Mouse (Mus musculus) CH12.LX (cell line): ENCODE data around the gene Dnajc16.

Source experiments
- CTCF ChIP-seq, 2 experiments: IDR thresholded peaks in 1 of 2; conservative IDR thresholded peaks in 1 of 2; 2 replicates each; pipeline ENCODE4 v1.5.1; 2011 to 2012; ENCODE audit warnings: low read depth in 2 of 2, low read length in 2 of 2, improper control_type of control experiment in 1 of 2, inconsistent platforms in 1 of 2, mild to moderate bottlenecking in 1 of 2, moderate library complexity in 1 of 2
- EP300 ChIP-seq: IDR thresholded peaks from 2 replicates; pipeline ENCODE4 v1.6.1; 2011; ENCODE audit warnings: low read length, improper control_type of control experiment
- ETS1 ChIP-seq: conservative IDR thresholded peaks from 2 replicates; pipeline ENCODE4 v1.6.1; 2012; ENCODE audit warnings: low read depth, mild to moderate bottlenecking, inconsistent platforms, low read length, improper control_type of control experiment, moderate library complexity
- GABPA ChIP-seq: IDR thresholded peaks from 2 replicates; pipeline ENCODE4 v1.6.1; 2012; ENCODE audit warnings: low read depth, low read length, improper control_type of control experiment, inconsistent platforms; ENCODE audit not compliant: insufficient replicate concordance
- MAFK ChIP-seq: IDR thresholded peaks from 2 replicates; pipeline ENCODE4 v1.6.1; 2011; ENCODE audit warnings: low read length, improper control_type of control experiment; ENCODE audit not compliant: insufficient replicate concordance
- POLR2A ChIP-seq: IDR thresholded peaks from 2 replicates; pipeline ENCODE4 v1.6.1; 2011; ENCODE audit warnings: low read depth, mild to moderate bottlenecking, improper control_type of control experiment, low read length
- POLR2AphosphoS2 ChIP-seq: IDR thresholded peaks from 2 replicates; pipeline ENCODE4 v1.6.1; 2011; ENCODE audit warnings: low read depth, low read length, improper control_type of control experiment

DNA sequence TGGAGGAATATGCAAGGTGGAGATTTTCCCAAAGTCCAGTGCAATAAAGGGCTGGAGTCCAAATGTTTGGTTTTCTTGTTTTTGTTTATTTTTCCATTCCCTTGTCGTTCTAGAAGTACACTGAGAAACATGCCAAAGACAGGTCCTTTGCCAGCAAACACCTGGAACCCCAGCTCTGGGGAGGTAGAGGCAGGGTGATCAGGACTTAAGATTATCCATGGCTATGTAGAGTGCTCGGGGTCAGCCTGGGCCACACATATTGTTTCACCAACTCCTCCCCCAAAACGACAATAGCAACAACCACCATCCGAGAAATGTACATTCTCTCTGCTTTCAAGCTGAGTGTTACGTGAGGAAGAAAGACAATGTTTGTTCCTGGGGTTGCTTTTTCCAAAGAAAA lies 35.3 kb upstream of the Dnajc16 start, which contains the start of gene Cela2a:
- no peak for TF ChIP-seq POLR2AphosphoS2
- no peak for TF ChIP-seq GABPA
- TF ChIP-seq MAFK: no peak
- TF ChIP-seq ETS1: no peak
- TF ChIP-seq CTCF (conservative IDR thresholded peaks at IDR 0.05 in 1 of 2, IDR thresholded peaks at IDR 0.05 in 1 of 2; ENCODE audit: low read depth in 2 of 2, low read length in 2 of 2): no peak
- no peak for TF ChIP-seq POLR2A
- TF ChIP-seq EP300: no peak
